Mouse (Mus musculus) embryonic facial prominence, embryonic 14.5 days (tissue): ENCODE data around the gene Cracr2b. TPM values are rescaled to one million over a fixed set of nuclear protein-coding genes. Genes with fewer than 3 reads are reported as not detected.

ENCODE experiments used
- ATAC-seq: fragments of 200-750 bp; cut with Nextera tagmentation; 2 replicates; pipeline ENCODE4 v1.8.0; 2017; ENCODE audit warnings: low read depth, moderate number of reproducible peaks, moderate TSS enrichment
- DNase-seq: peaks from one replicate; pipeline ENCODE4 v3.0.0-alpha.2; 2015; ENCODE audit warnings: low spot score
- H3K27ac ChIP-seq: fragments of 300-500 bp; sonication (generic); replicated peaks from 2 replicates; pipeline ENCODE4 v1.5.1; 2014; ENCODE audit warnings: low read depth, mild to moderate bottlenecking, low read length, moderate library complexity
- H3K27me3 ChIP-seq: fragments of 300-500 bp; sonication (generic); replicated peaks from 2 replicates; pipeline ENCODE4 v1.6.1; 2014; ENCODE audit warnings: low read length; ENCODE audit not compliant: control insufficient read depth, insufficient read depth
- H3K36me3 ChIP-seq: fragments of 300-500 bp; sonication (generic); 2 replicates; pipeline ENCODE4 v1.6.1; 2014; ENCODE audit warnings: low read length, mixed read lengths; ENCODE audit not compliant: control insufficient read depth, insufficient read depth
- H3K4me1 ChIP-seq: fragments of 300-500 bp; sonication (generic); 2 replicates; pipeline ENCODE4 v1.6.1; 2014; ENCODE audit warnings: antibody characterized with exemption, low read length; ENCODE audit not compliant: control insufficient read depth, insufficient read depth
- H3K4me2 ChIP-seq: fragments of 300-500 bp; sonication (generic); 2 replicates; pipeline ENCODE4 v1.6.1; 2014; ENCODE audit warnings: low read depth, mild to moderate bottlenecking, low read length, moderate library complexity, mixed read lengths
- H3K4me3 ChIP-seq: fragments of 300-500 bp; sonication (generic); 2 replicates; pipeline ENCODE4 v1.5.1; 2014; ENCODE audit warnings: low read depth, mild to moderate bottlenecking, low read length
- H3K9ac ChIP-seq: fragments of 300-500 bp; sonication (generic); 2 replicates; pipeline ENCODE4 v1.6.1; 2014; ENCODE audit warnings: low read depth, mild to moderate bottlenecking, low read length, moderate library complexity, mixed read lengths
- H3K9me3 ChIP-seq: fragments of 300-500 bp; sonication (generic); 2 replicates; pipeline ENCODE4 v1.6.1; 2016; ENCODE audit warnings: low read length; ENCODE audit not compliant: control insufficient read depth
- WGBS: fragments of 180-500 bp; shearing (Covaris S2); extraction: QIAGEN DNeasy Blood & Tissue Kit; methylation state at CpG from one replicate; pipeline ENCODE4 v1.1.7; 2014; 5-methylcytosine and 5-hydroxymethylcytosine counted together
- polyA plus RNA-seq: library from polyadenylated mRNA; unstranded; fragments of >200 nt; fragmentation: Nextera tagmentation; extraction: Ambion mirVana; gene quantifications from 2 replicates; pipeline ENCODE4 v1.2.1, GENCODE M21; 2014

Cracr2b gene
- 6.6 and 10.3 TPM in 2 replicates for polyA plus RNA-seq

GRCm38 (mm10) chr7:141460391-141461113, at the start of gene Cracr2b:
TSS of gene Cracr2b (plus strand) at chr7:141461094.
- H3K4me3 ChIP-seq: peak within 1 kb of the TSS; percentile 38
- no peaks in the 10 kb centered on the region for H3K36me3 ChIP-seq
- peaks cover 21% of the 10 kb centered on the region for H3K4me1 ChIP-seq
- 73% methylated on average over 15 of the region's 15 CpGs for whole genome bisulfite sequencing
- peak within 1 kb of the TSS; percentile 70 for H3K4me2 ChIP-seq
- H3K27ac ChIP-seq: no peak within 1 kb of the TSS
- no peak for DNase-seq
- H3K9me3 ChIP-seq: no peaks in the 10 kb centered on the region
- H3K9ac ChIP-seq: peak within 1 kb of the TSS; percentile 54
- no peak for ATAC-seq
- H3K27me3 ChIP-seq: peaks cover 63% of the 10 kb centered on the region

DNA sequence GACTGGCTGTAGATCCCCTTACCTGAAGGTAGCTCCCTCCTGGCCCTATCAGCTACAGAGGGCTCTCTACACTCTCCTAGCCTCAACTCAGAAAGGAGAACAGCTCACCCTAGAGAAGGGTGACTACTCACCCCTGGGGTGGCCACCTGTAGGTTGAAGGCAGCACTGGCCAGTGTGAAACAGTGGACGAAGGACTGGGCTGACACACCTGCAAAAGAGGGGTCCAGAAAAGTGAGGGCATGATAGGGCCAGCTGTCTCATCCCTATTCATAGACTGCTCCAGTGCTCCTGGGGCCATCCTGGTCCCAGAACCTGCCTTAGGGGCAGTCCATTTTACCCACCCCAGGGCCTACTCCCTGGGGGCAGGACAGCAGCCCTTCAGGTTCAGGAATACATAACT, 49.2 kb upstream of the Cracr2b start:
- Histone ChIP-seq H3K4me3 (no peak overlapping the region), H3K4me2 (no peak overlapping the region), H3K9ac (no peak overlapping the region), H3K9me3 (no peaks in the 10 kb centered on the region), H3K4me1 (no peaks in the 10 kb centered on the region), H3K27me3 (no peaks in the 10 kb centered on the region), H3K36me3 (peaks cover 38% of the 10 kb centered on the region), H3K27ac (no peak overlapping the region)
- DNase-seq (no peak), ATAC-seq (no peak)
- 100% methylated on average over 1 of the region's 1 CpGs for WGBS

- Histone ChIP-seq H3K9me3 (no peaks in the 10 kb centered on the region), H3K4me3 (peak overlapping the region; percentile 86), H3K9ac (peak overlapping the region; percentile 92), H3K27me3 (no peaks in the 10 kb centered on the region), H3K4me2 (peak overlapping the region; percentile 92), H3K4me1 (no peaks in the 10 kb centered on the region), H3K27ac (peak overlapping the region; percentile 78), H3K36me3 (peaks cover 33% of the 10 kb centered on the region)
- WGBS: 3% methylated on average over 16 of the region's 16 CpGs
- peak; percentile 33 for DNase-seq
- no peak for ATAC-seq
These were observed 47.6 kb upstream of the Cracr2b start for GRCm38 (mm10) chr7:141413331-141413730.

DNA sequence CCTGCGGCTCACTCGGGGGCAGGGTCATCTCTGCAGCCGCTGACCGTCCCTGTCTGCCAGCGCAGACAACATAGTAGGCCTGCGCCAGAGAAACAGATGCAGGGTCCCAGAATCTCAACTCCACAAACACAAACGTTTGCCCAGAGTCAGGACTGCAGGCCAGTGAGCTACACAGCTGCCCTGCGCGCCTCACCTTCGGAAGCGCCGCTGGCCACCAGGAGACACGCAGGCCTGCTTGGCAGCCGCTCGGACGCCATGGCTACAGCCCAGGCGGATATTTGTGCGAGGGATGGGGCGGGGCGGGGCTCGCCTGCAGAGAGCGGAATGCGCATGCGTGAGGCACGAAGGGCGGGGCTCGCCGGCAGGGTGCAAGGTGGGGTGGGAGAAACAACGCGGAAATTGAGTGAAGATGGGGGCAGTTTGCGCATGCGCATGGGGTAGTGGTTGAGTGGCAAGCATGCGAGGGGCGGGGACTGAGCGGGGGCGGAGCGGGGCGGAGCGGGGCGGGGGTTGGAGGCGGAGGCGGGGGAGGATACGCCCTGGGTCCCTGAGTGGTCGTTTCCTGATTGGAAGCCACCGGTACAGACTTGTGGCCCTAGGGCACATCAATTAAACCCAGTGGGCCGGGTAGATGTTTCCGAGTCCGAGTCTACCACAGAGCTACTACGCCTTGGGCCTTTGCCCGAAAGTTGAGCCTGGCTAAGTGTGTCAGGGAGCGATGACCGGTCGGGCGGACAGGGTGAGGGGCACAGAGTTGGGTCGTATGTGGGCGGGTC, 46.9 kb upstream of the Cracr2b start, which contains the start of gene Gatd1:
Gene Gatd1 (minus strand): TSS at position 328 of the 776 bp plus-strand sequence.
- H3K4me3 ChIP-seq: peak within 1 kb of the TSS; percentile 86
- H3K27ac ChIP-seq: peak within 1 kb of the TSS; percentile 78
- peak within 1 kb of the TSS; percentile 92 for H3K4me2 ChIP-seq
- DNase-seq: peak; percentile 99
- no peaks in the 10 kb centered on the region for H3K27me3 ChIP-seq
- H3K9ac ChIP-seq: peak within 1 kb of the TSS; percentile 92
- peak; percentile 93 for ATAC-seq
- H3K9me3 ChIP-seq: no peaks in the 10 kb centered on the region
- peaks cover 27% of the 10 kb centered on the region for H3K36me3 ChIP-seq
- H3K4me1 ChIP-seq: no peaks in the 10 kb centered on the region
- 0% methylated on average over 36 of the region's 56 CpGs for WGBS

DNA sequence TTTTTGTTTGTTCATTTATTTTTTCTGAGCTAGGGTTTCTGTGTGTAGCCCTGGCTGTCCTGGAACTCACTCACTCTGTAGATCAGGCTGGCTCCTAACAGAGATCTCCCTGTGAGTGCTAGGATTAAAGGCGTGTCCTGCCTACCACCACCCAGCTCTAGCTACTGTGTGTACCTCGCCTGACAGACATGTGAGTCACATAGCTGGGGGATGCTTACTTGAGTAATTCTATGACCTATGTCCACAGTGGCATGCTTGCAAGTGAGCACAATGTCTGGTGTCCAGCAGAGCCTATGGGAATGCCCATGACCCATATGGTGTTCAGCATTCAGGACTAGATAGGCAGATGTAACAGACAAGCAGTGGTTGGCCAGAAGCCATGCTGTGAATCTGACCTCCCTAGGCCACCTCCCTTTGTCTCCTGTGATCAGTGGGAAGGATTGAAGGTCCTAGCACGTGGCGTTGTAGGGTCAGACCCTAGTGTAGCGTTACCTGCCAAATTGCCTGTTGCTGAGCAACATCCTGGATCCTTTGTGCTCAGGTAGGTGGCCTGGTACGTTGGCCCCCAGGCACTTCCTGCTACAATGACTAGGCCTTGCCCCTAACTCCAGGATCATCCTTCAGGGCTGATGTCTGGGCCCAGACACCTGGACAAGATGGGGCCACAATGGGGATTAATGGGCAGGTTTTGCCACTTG, 44.6 kb upstream of the Cracr2b start:
- H3K27ac ChIP-seq: no peak overlapping the region
- H3K9ac ChIP-seq: no peak overlapping the region
- H3K4me3 ChIP-seq: no peak overlapping the region
- ATAC-seq (no peak), DNase-seq (no peak)
- WGBS: 77% methylated on average over 6 of the region's 6 CpGs
- peaks cover 4% of the 10 kb centered on the region for H3K36me3 ChIP-seq
- no peak overlapping the region for H3K4me2 ChIP-seq
- H3K27me3 ChIP-seq: no peaks in the 10 kb centered on the region
- H3K4me1 ChIP-seq: no peaks in the 10 kb centered on the region
- no peaks in the 10 kb centered on the region for H3K9me3 ChIP-seq

DNA sequence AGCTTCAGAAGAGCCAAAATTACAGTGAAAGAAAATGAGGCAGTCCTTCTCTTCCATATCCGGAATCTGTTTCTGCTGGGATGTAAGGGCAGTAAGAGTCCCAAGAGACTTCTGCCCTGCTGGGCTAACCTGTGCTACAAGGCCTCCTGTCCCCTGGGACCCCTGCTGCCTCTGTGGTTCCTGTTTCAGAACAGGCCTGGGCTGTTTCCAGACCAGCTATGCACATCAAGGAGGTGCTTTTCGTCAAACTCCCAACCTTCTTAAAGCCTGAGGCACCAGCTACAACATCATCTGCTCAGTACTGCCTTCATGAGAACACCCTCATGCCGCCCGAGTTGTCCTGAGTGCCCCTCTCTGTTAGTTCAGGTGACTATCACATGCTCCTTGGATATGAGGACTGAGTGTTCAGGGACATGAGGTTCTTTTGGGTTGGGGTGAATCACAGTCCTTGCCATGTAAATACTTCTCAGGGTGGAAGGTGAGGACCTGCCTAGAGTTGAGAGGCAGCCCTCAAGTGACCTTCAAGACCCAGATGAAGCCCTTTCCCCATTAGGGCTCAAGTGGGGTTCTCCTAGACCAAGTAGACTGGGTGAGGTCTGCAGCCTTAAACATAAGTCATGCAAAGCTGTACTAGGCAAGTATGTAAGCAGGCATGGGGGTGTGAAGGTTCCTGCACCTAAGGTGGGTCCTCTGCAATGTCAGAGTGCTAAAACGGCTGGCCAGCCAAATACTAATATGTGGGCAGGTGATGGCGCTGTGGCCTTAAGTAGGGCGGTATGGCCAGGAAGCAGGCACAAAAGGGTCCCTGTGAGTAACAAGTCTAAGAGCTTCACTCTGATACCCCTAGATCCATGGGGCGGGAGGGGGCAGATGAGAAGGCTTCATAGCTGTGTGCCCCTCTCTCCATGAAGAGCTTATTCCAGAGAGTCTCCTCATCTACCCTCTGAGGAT, 42.9 kb upstream of the Cracr2b start:
- DNase-seq: no peak
- no peak overlapping the region for H3K9ac ChIP-seq
- no peaks in the 10 kb centered on the region for H3K36me3 ChIP-seq
- no peak overlapping the region for H3K27ac ChIP-seq
- no peaks in the 10 kb centered on the region for H3K9me3 ChIP-seq
- no peak overlapping the region for H3K4me3 ChIP-seq
- no peaks in the 10 kb centered on the region for H3K27me3 ChIP-seq
- WGBS: 69% methylated on average over 8 of the region's 8 CpGs
- H3K4me1 ChIP-seq: no peaks in the 10 kb centered on the region
- no peak overlapping the region for H3K4me2 ChIP-seq
- no peak for ATAC-seq

GRCm38 (mm10) chr7:141418970-141419369, 41.9 kb upstream of the Cracr2b start:
- Histone ChIP-seq H3K9me3 (no peaks in the 10 kb centered on the region), H3K4me2 (no peak overlapping the region), H3K27me3 (no peaks in the 10 kb centered on the region), H3K4me1 (no peaks in the 10 kb centered on the region), H3K27ac (no peak overlapping the region), H3K9ac (no peak overlapping the region), H3K36me3 (no peaks in the 10 kb centered on the region), H3K4me3 (no peak overlapping the region)
- DNase-seq (peak; percentile 23), ATAC-seq (no peak)
- WGBS: 77% methylated on average over 7 of the region's 7 CpGs
